Mouse (Mus musculus): Measurements from ENCODE around the gene Runx3. TPM values are rescaled to one million over a fixed set of nuclear protein-coding genes. Genes with fewer than 3 reads are reported as not detected.
"Not testable (repeated sequence)": the region's sequence is repeated elsewhere in the genome, so short reads cannot be mapped to it uniquely, and the experiment has no call there.

The Runx3 gene
- total RNA-seq, 2 experiments from 2014 or later, result 0.17 TPM; not detected in 1

- intact Hi-C loops (cut with DNase I), result no loop called here
- TF ChIP-seq CTCF (IDR thresholded peaks at IDR 0.05), result no peak
Observed at GRCm38 (mm10) chr4:135169501-135169900, 49.0 kb downstream of the Runx3 start.

DNA sequence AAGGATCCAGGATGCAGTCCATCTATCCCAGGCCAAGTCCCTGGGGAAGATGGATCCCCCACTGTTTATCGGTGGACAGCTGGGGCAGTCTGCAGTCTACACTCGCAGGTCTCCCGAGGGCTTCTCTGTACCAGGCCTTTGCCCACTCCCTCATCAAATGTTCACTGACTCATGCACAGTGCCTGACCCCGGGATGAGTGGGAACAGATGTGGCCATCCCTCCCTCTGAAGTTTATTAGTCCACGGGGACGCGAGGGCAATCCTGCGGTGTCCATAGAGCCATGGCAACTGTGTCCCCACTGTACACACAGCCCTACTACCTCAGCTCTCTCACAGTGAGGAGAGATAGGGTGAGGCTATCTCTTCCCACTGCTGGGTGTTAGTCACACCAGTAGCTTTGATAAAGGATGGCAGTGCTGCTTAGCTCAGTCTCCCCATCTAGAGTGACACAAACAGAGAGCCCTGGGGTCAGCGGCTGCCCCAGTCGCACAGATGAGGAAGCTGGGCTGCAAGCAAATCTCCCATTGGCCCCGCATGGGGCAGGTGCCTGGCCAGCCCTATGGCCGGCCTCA, 50.9 kb downstream of the Runx3 start:
- H3K4me3 ChIP-seq, result no peak overlapping the region
- no peak overlapping the region for H3K27ac ChIP-seq
- TF ChIP-seq CTCF (IDR thresholded peaks at IDR 0.05), result no peak
- DNase-seq, result no peak
- intact Hi-C loops (cut with DNase I), result no loop called here

More at GRCm38 (mm10) chr4:135169501-135169900, 49.0 kb downstream of the Runx3 start:
- Histone ChIP-seq H3K4me3 (no peak overlapping the region), H3K27ac (no peak overlapping the region)
- no peak for DNase-seq

GRCm38 (mm10) chr4:135175406-135176120, 55.1 kb downstream of the Runx3 start:
- TF ChIP-seq CTCF (IDR thresholded peaks at IDR 0.05), result no peak
- no peak overlapping the region for H3K27ac ChIP-seq
- intact Hi-C loops (cut with DNase I), result no loop called here
- DNase-seq, result no peak
- peak overlapping the region; percentile 47 for H3K4me3 ChIP-seq

DNA sequence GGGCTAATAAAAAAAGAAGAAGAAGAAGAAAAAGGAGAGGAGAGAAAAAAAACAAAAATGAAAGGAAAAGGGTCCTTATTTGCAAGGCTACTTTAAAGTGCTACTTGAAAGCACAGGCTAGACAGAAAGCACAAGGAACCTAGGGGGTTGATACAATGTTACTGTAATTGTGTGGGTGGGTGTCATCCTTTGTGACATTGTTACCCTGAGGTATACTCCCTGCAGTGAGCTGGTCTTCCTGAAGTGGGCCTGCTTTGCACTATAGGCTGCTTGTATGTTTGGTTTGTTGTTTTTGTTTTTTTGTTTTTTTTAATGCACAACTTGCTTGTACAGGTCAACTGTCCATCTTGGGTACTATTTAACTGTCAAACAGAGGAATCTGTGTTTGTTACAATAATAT, 57.1 kb downstream of the Runx3 start:
- Histone ChIP-seq H3K4me3 (no peak overlapping the region), H3K27ac (no peak overlapping the region)
- intact Hi-C loops (cut with DNase I), result no loop called here
- TF ChIP-seq CTCF (IDR thresholded peaks at IDR 0.05), result no peak
- DNase-seq, result no peak

GRCm38 (mm10) chr4:135179077-135179481, 58.6 kb downstream of the Runx3 start:
- peak; percentile 49 for DNase-seq
- intact Hi-C loops (cut with DNase I), result no loop called here
- Histone ChIP-seq H3K4me3 (no peak overlapping the region), H3K27ac (no peak overlapping the region)
- TF ChIP-seq CTCF (IDR thresholded peaks at IDR 0.05), result peak; percentile 62

DNA sequence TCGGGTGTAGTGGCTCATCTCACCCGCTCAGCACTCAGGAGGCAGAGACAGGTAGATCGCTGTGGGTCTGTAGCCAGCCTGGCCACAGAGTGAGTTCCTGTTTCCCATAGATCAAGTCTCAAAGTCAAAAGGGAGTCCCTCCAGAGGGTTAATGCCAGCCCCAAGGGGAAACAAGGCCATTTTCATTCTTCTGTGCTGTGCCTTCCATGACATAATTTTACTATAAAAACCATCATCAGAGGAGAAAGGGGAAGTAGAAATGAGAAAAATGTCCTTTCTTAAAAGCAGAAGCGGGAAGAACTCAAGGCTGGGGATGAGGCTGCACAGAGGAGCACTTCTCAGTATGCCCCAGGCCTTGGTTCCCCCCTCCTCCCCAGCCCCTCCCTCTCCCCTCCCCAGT, 61.4 kb downstream of the Runx3 start:
- DNase-seq, result no peak
- no peak overlapping the region for H3K4me3 ChIP-seq
- H3K27ac ChIP-seq, result no peak overlapping the region
- no peak for TF ChIP-seq CTCF (IDR thresholded peaks at IDR 0.05)
- intact Hi-C loops (cut with DNase I), result no loop called here

- H3K27ac ChIP-seq; H3K4me3 ChIP-seq; intact Hi-C loops (cut with DNase I); DNase-seq: not testable (repeated sequence)
Observed at GRCm38 (mm10) chr4:135184277-135184676, 63.8 kb downstream of the Runx3 start.

DNA sequence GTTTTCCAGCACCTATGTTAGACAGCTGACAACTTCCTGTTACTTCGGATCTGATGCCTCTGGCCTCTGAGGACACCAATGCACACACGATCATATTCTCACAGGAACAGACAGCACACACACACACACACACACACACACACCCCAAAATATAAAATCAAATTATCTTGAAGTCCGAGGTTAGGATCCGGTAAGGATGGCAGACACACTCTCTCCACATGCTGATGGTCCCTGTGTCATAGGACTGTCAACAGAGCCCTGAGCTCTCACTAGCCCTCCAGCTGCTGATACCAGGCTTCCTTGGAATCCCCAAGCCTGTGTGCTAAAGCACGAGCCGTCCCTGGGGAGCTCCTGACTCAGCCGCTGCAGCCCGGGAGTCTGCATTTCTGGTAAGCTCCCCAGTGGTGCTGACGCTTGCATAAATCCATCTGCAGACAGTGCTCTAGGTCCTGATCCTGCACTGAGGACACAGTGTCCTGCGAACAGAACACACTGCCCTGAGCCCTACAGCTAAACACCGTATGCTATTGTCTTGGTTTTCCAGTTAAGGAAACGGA, 69.1 kb downstream of the Runx3 start:
- Histone ChIP-seq H3K27ac (no peak overlapping the region), H3K4me3 (no peak overlapping the region)
- intact Hi-C loops (cut with DNase I), result no loop called here
- TF ChIP-seq CTCF (IDR thresholded peaks at IDR 0.05), result no peak
- peak; percentile 55 for DNase-seq

DNA sequence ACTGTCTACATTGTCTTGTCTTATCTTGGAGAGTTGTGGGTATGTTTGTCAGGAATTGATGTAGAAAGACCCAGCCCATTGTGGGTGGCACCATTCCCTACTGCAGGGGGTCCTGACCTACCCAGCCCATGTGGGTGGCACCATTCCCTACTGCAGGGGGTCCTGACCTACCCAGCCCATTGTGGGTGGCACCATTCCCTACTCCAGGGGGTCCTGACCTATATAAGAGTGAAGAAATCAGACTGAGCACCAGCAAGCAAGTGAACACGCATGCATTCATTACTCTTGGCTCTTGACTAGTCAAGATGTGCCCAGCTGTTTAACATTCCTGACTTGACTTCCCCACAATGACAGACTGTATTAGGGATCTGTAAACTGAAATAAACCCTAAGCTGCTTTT, 69.9 kb downstream of the Runx3 start:
- DNase-seq, result no peak
- no peak overlapping the region for H3K4me3 ChIP-seq
- intact Hi-C loops (cut with DNase I), result no loop called here
- H3K27ac ChIP-seq, result no peak overlapping the region
- no peak for TF ChIP-seq CTCF (IDR thresholded peaks at IDR 0.05)

GRCm38 (mm10) chr4:135191185-135191584, 70.7 kb downstream of the Runx3 start:
- H3K4me3 ChIP-seq, result no peak overlapping the region
- TF ChIP-seq CTCF (IDR thresholded peaks at IDR 0.05), result no peak
- H3K27ac ChIP-seq, result no peak overlapping the region
- no peak for DNase-seq
- intact Hi-C loops (cut with DNase I), result no loop called here

- Histone ChIP-seq H3K4me3 (no peak overlapping the region), H3K27ac (no peak overlapping the region)
- TF ChIP-seq CTCF (IDR thresholded peaks at IDR 0.05), result no peak
- DNase-seq, result no peak
- intact Hi-C loops (cut with DNase I), result no loop called here
Observed at GRCm38 (mm10) chr4:135191604-135192003, 71.2 kb downstream of the Runx3 start.

DNA sequence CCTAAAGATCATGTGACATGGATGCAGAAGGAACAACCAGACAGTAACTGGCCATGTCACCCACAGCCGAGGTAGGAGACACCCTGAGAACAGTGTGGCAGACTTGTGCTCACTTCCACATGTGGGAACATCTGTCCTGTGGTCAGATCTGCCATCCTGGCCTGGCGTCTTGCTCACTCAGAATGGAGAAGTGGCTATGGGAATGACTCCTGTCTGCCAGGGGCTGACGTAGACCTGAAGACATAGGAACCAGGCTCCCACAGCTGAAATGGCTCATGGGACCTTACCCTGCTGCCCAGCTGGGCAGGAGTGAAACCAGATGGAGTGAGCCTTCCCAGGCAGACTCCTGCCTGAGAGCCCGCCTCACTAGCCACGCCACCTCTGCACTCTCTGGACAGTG, 72.4 kb downstream of the Runx3 start:
- Histone ChIP-seq H3K27ac (no peak overlapping the region), H3K4me3 (no peak overlapping the region)
- intact Hi-C loops (cut with DNase I), result no loop called here
- TF ChIP-seq CTCF (IDR thresholded peaks at IDR 0.05), result no peak
- no peak for DNase-seq

GRCm38 (mm10) chr4:135197857-135198256, 77.4 kb downstream of the Runx3 start:
- intact Hi-C loops (cut with DNase I), result no loop called here
- no peak for TF ChIP-seq CTCF (IDR thresholded peaks at IDR 0.05)
- no peak overlapping the region for H3K27ac ChIP-seq
- DNase-seq, result no peak
- H3K4me3 ChIP-seq, result no peak overlapping the region
